Mouse (Mus musculus) forebrain, postnatal 0 days (tissue): ENCODE data around the gene Lysmd3. TPM values are rescaled to one million over a fixed set of nuclear protein-coding genes. Genes with fewer than 3 reads are reported as not detected.
"Not testable (repeated sequence)": the region's sequence is repeated elsewhere in the genome, so short reads cannot be mapped to it uniquely, and the experiment has no call there.

Experiments used
- ATAC-seq: fragments of 200-750 bp; cut with Nextera tagmentation; 2 replicates; pipeline ENCODE4 v1.8.0; 2017; ENCODE audit warnings: mild to moderate bottlenecking, moderate library complexity
- DNase-seq: peaks from one replicate; pipeline ENCODE4 v3.0.0-alpha.2; 2015
- H3K27ac ChIP-seq: fragments of 300-500 bp; sonication (generic); 2 replicates; pipeline ENCODE4 v1.5.1; 2014; ENCODE audit warnings: low read depth, mild to moderate bottlenecking, antibody characterized with exemption, low read length, moderate library complexity, mixed read lengths
- H3K27me3 ChIP-seq: fragments of 300-500 bp; sonication (generic); 2 replicates; pipeline ENCODE4 v1.6.1; 2014; ENCODE audit warnings: mild to moderate bottlenecking, low read length, mixed read lengths; ENCODE audit not compliant: insufficient read depth
- H3K36me3 ChIP-seq: fragments of 300-500 bp; sonication (generic); 2 replicates; pipeline ENCODE4 v1.6.1; 2014; ENCODE audit warnings: mild to moderate bottlenecking, moderate library complexity; ENCODE audit not compliant: insufficient read depth
- H3K4me1 ChIP-seq: fragments of 300-500 bp; sonication (generic); 2 replicates; pipeline ENCODE4 v1.6.1; 2014; ENCODE audit warnings: antibody characterized with exemption; ENCODE audit not compliant: insufficient read depth
- H3K4me2 ChIP-seq: fragments of 300-500 bp; sonication (generic); 2 replicates; pipeline ENCODE4 v1.6.1; 2014; ENCODE audit warnings: low read depth, mild to moderate bottlenecking, moderate library complexity
- H3K4me3 ChIP-seq: fragments of 300-500 bp; sonication (generic); 2 replicates; pipeline ENCODE4 v1.5.1; 2014; ENCODE audit warnings: low read depth, low read length, mixed read lengths
- H3K9ac ChIP-seq: fragments of 300-500 bp; sonication (generic); 2 replicates; pipeline ENCODE4 v1.6.1; 2014; ENCODE audit warnings: mild to moderate bottlenecking
- H3K9me3 ChIP-seq: fragments of 300-500 bp; sonication (generic); 2 replicates; pipeline ENCODE4 v1.6.1; 2016; ENCODE audit warnings: low read length
- CTCF ChIP-seq: sonication (generic); IDR thresholded peaks from 2 replicates; pipeline ENCODE4 v1.5.1; 2016; ENCODE audit warnings: antibody characterized with exemption, control low read depth, low read depth
- WGBS: fragments of 180-500 bp; shearing (Covaris S2); extraction: QIAGEN DNeasy Blood & Tissue Kit; methylation state at CpG from one replicate; pipeline ENCODE4 v1.1.7; 2014; 5-methylcytosine and 5-hydroxymethylcytosine counted together
- polyA plus RNA-seq: library from polyadenylated mRNA; unstranded; fragments of >200 nt; fragmentation: Nextera tagmentation; extraction: Ambion mirVana; gene quantifications from 2 replicates; pipeline ENCODE4 v1.2.1, GENCODE M21; 2015
- total RNA-seq: library from RNA; depleted of rRNA; stranded (reverse); fragments of >200 nt; gene quantifications from 2 replicates; pipeline ENCODE4 v1.2.3, GENCODE M21; 2014

The Lysmd3 gene
- total and polyA plus RNA-seq, 2 experiments from 2014 or later = 13.3 to 24.7 TPM

DNA sequence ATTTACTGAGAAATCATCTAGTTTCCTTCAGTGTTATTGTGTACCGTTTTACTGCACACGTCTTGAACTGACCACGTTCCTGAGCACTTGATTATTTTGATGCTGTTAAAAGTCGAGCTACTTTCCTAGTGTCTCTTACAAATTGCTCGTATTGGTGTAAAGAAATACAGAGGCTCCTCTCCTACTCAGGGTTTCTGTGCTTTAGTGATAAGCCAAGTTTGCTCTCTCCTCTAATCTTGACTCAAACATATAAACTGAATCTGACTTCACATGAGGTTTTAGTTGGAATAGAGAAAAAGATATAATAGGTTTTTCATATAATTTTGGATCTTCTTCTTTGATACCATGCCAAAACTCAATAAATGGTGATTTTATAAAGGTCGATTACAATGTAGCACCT is 11.1 kb upstream of the Lysmd3 start:
- ATAC-seq (no peak), DNase-seq (no peak)
- Histone ChIP-seq H3K4me1 (0 out of 2 replicates have a peak, but pooled peaks cover 4% of the 10 kb centered on the region), H3K4me2 (no peak overlapping the region), H3K9ac (no peak overlapping the region), H3K36me3 (no peaks in the 10 kb centered on the region), H3K4me3 (no peak overlapping the region), H3K27me3 (no peaks in the 10 kb centered on the region), H3K9me3 (no peaks in the 10 kb centered on the region), H3K27ac (no peak overlapping the region)
- no peak for TF ChIP-seq CTCF
- WGBS = 86% methylated on average over 6 of the region's 6 CpGs

DNA sequence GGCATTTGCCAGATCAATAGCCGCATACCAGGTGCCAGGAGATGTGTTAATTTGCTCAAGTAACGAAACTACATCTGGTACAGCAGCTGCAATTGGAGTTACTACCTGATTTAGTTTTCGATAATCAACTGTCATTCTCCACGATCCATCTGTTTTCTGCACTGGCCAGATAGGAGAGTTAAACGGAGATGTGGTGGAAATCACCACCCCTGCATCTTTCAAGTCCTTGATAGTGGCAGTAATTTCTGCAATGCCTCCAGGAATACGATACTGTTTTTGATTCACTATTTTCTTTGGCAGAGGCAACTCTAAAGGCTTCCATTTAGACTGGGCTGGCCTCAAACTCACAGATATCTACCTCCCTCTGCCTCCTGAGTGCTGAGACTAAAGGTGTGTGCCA is 7.1 kb upstream of the Lysmd3 start:
- H3K36me3 ChIP-seq, H3K4me1 ChIP-seq, H3K27ac ChIP-seq, H3K4me2 ChIP-seq, H3K9me3 ChIP-seq, ATAC-seq, DNase-seq, H3K9ac ChIP-seq, H3K4me3 ChIP-seq, H3K27me3 ChIP-seq: not testable (repeated sequence)
- WGBS = 79% methylated on average over 4 of the region's 6 CpGs

DNA sequence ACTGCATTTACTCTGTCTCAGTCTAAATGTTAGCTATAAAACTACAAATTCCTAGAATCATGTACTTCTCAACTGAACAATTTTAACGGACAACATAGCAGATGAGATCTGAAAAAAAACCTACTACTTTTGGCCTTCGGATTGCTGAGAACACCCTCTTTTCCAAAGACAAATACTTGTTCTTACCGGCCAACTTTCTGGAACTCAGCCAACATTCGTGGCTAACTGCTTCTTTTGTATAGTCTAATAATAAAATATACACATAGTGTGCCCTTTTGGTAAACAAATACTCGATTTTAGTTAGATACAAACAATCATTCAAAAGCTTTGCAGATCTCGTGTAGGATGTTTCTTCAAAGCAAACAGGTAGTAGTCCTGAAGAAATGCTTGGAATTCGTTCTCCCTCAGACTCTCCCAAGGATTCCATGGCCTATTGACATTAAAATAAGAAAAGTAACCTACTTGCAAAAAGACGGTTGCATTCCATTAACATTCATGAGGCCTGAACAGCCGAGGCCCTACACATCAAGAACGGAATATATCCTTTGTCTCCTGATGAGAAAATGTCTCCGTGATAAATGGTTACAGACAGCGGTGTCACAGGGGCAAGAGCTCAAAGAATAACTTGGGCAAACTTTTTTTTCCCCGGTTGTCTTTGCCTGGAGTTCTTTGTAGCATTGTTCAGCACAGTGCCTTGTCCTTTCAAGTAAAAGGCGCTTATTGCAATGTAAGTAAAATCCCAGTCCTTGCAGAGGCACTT is 1.2 kb upstream of the Lysmd3 start:
- peak overlapping the region; percentile 61; the same call in 1 of the 2 replicates for H3K4me3 ChIP-seq
- no peaks in the 10 kb centered on the region for H3K9me3 ChIP-seq
- TF ChIP-seq CTCF = no peak
- peak overlapping the region; percentile 65 for H3K4me2 ChIP-seq
- DNase-seq (peak; percentile 16), ATAC-seq (no peak)
- no peak overlapping the region for H3K27ac ChIP-seq
- H3K36me3 ChIP-seq = no peaks in the 10 kb centered on the region
- no peaks in the 10 kb centered on the region for H3K27me3 ChIP-seq
- H3K4me1 ChIP-seq = peaks cover 13% of the 10 kb centered on the region; the same call in 1 of the 2 replicates
- H3K9ac ChIP-seq = no peak overlapping the region
- 6% methylated on average over 14 of the region's 14 CpGs for WGBS

DNA sequence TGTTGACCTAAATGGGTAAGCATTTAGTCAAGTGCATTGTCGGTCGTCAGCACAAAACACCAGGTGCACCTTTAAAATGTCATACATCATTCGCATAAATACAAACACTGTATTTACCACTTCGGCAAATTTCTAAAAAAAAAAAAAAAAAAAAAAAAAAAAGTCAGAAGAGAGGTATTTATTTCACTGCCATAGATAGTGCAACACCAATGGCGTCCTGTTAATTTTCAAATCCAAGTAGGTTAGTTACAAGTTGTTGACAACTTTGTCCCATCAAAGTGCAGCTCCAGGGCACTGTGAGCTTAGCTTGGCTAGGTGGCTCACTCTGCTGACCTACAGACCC is 484 bp upstream of the Lysmd3 start:
- TF ChIP-seq CTCF = no peak
- H3K4me3 ChIP-seq = peak overlapping the region; percentile 61
- no peaks in the 10 kb centered on the region for H3K9me3 ChIP-seq
- peak overlapping the region; percentile 75 for H3K27ac ChIP-seq
- DNase-seq (no peak), ATAC-seq (no peak)
- peak overlapping the region; percentile 65 for H3K4me2 ChIP-seq
- H3K27me3 ChIP-seq = no peaks in the 10 kb centered on the region
- H3K9ac ChIP-seq = peak overlapping the region; percentile 74
- H3K36me3 ChIP-seq = no peaks in the 10 kb centered on the region
- H3K4me1 ChIP-seq = peaks cover 13% of the 10 kb centered on the region; the same call in 1 of the 2 replicates
- 14% methylated on average over 5 of the region's 5 CpGs for WGBS

DNA sequence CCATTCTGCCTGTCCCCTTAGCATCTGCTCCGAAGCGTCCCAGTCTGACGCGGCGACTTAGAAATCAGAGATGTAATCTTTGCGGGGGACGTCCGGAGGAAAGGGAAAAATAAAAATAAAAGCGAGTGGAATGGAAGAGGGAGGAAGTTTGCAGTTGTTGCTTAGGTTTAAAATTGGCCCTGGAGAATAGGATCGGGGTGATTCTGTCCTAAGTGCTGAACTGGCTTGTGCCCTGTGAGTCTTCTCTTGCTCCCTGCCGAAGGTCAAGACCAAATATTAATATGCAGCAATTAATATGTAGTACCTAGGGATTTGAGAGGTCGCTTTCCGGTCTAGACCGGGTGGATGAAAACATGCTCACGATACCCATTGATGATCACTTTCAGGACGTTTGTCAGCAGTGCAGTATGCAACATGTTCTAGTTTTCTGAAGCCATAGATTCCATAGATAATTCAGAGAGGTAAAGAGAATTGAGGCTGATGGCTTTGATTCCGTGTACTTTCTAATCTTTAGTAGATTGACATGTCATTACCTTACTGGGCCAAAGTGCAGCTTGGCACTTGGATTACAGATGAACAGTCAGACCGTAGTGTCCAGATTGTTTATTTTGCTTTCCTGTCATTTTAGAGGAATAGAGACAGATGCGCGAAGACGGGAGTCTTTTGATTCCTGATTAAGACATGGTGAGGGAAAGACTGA is 740 bp downstream of the Lysmd3 start:
- H3K9me3 ChIP-seq = no peaks in the 10 kb centered on the region
- H3K4me2 ChIP-seq = peak overlapping the region; percentile 65
- H3K36me3 ChIP-seq = no peaks in the 10 kb centered on the region
- peak overlapping the region; percentile 74 for H3K9ac ChIP-seq
- peak overlapping the region; percentile 61 for H3K4me3 ChIP-seq
- no peak for TF ChIP-seq CTCF
- H3K4me1 ChIP-seq = peaks cover 13% of the 10 kb centered on the region; the same call in 1 of the 2 replicates
- DNase-seq (no peak), ATAC-seq (no peak)
- no peaks in the 10 kb centered on the region for H3K27me3 ChIP-seq
- peak overlapping the region; percentile 75 for H3K27ac ChIP-seq
- 7% methylated on average over 21 of the region's 21 CpGs for WGBS

DNA sequence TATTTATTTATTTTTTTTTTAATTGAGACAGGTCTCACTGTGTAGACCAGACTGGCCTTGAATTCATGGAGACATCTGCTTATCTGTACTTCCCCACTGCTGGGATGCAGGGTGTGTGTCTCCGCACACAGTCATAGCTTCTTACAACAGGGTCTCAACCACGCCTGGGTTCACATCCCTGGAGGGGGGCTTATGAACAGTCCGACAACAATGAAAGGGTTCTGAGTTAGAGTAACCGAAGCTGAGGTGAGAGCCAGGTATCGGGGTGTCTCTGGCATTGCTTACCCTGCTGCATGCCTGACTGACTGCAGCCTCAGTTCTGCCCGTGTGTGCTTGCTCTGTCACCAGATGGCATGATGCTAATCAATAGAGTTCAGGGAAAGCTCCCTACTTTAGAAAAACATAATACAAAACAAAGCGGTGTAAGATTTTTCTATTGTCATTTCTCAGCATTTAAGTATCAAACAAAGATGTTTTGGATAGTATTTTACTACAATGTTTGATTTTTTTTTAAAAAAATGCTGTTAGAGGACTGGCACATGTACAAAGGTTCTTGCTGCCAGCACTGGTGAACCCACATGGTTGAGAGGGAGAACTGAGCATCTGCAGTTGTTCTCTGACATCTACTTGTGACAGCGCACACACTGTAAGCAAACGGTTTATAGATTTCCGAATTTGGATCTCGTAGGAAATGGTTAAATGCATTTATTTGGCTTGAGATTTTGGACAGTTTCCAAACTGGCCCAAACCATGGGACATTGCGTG is 6.3 kb downstream of the Lysmd3 start:
- WGBS = 59% methylated on average over 12 of the region's 12 CpGs
- no peak overlapping the region for H3K27ac ChIP-seq
- no peaks in the 10 kb centered on the region for H3K27me3 ChIP-seq
- no peak overlapping the region for H3K9ac ChIP-seq
- H3K9me3 ChIP-seq = no peaks in the 10 kb centered on the region
- no peak for DNase-seq
- peaks cover 3% of the 10 kb centered on the region; the same call in 1 of the 2 replicates for H3K4me1 ChIP-seq
- no peak for TF ChIP-seq CTCF
- no peak overlapping the region for H3K4me2 ChIP-seq
- H3K36me3 ChIP-seq = peaks cover 23% of the 10 kb centered on the region
- peak; percentile 51 for ATAC-seq
- no peak overlapping the region for H3K4me3 ChIP-seq
